Mouse (Mus musculus): ENCODE data around the gene Cnr2. TPM values are rescaled to one million over a fixed set of nuclear protein-coding genes. Genes with fewer than 3 reads are reported as not detected.

Gene Cnr2
- polyA plus RNA-seq, 1 experiment = not detected

DNA sequence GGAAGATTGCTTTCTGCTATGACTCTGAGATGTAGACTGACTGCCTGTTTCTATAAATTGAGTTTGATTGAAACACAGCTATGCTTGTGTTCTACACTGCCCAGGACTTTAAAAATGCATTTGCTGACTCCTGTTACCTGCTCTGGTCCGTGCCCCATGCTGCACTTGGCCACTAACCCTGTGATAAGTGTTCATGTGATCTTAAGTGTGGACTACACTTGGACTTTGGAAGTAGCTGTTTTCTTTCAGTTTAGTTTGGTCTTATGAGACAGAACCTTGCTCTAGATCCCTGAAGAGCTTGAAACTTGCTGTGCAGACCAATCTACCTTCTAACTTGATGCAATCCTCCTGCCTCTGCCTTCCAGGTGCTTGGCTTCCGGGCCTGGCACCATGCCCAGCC is 29.2 kb downstream of the Cnr2 start:
- Histone ChIP-seq H3K27me3 (ENCODE audit: control insufficient read depth, insufficient read depth, insufficient read length) (no peaks in the 10 kb centered on the region), H3K79me2 (ENCODE audit: control insufficient read depth, insufficient read depth) (no peaks in the 10 kb centered on the region), H3ac (ENCODE audit: control insufficient read depth, insufficient read length) (no peak overlapping the region), H3K4me2 (ENCODE audit: low read depth) (no peak overlapping the region), H3K36me3 (ENCODE audit: control insufficient read depth, insufficient read depth) (no peaks in the 10 kb centered on the region), H3K4me3 (no peak overlapping the region)
- TF ChIP-seq MAX (IDR thresholded peaks at IDR 0.05; ENCODE audit: low read depth) (no peak), REST (IDR thresholded peaks at IDR 0.05; ENCODE audit: insufficient read depth, insufficient read length) (no peak), POLR2A (IDR thresholded peaks at IDR 0.05; ENCODE audit: insufficient read length, low read depth) (no peak), SRF (IDR thresholded peaks at IDR 0.05; ENCODE audit: control insufficient read depth, insufficient read length, low read depth) (no peak), E2F4 (IDR thresholded peaks at IDR 0.05; ENCODE audit: insufficient read depth) (no peak), MYOD1 (IDR thresholded peaks at IDR 0.05; ENCODE audit: control insufficient read depth in 1 of 3, insufficient read length in 2 of 3, low read depth in 2 of 3) (no peak), CEBPB (IDR thresholded peaks at IDR 0.05; ENCODE audit: insufficient read depth, poor library complexity, severe bottlenecking) (no peak), USF1 (IDR thresholded peaks at IDR 0.05; ENCODE audit: low read depth) (no peak), MYOG (IDR thresholded peaks at IDR 0.05; ENCODE audit: control insufficient read depth in 1 of 3, insufficient read depth in 1 of 3, insufficient read length in 2 of 3, low read depth in 2 of 3) (no peak), TCF12 (IDR thresholded peaks at IDR 0.05; ENCODE audit: insufficient read depth, poor library complexity, severe bottlenecking) (no peak), TCF3 (IDR thresholded peaks at IDR 0.05; ENCODE audit: insufficient read length, low read depth) (no peak), POLR2AphosphoS2 (IDR thresholded peaks at IDR 0.05; ENCODE audit: insufficient read length, low read depth) (no peak)

DNA sequence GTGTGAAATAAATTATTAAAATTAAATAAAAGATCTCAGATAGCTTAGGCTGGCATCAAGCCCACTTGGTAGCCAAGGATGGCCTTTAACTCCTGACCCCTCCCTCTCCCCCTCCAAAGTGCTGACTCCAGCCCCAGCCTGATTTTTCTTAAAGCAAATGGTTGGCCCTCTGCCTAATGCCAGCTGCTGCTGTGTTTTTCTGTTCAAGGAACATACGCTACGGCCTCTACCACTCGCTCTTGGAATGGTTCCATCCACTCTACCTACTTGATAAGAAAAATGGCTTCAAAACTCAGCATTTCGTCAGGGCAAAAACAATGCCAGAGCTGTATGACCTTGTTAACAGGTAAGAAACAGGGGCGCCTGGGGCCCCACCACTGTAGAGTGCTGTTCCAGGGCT is 30.1 kb downstream of the Cnr2 start:
- no peaks in the 10 kb centered on the region for H3K36me3 ChIP-seq (ENCODE audit: control insufficient read depth, insufficient read depth)
- no peak overlapping the region for H3ac ChIP-seq (ENCODE audit: control insufficient read depth, insufficient read length)
- TF ChIP-seq POLR2AphosphoS2 (IDR thresholded peaks at IDR 0.05; ENCODE audit: insufficient read length, low read depth) (no peak), SRF (IDR thresholded peaks at IDR 0.05; ENCODE audit: control insufficient read depth, insufficient read length, low read depth) (no peak)
- no peak overlapping the region for H3K4me3 ChIP-seq
- H3K79me2 ChIP-seq (ENCODE audit: control insufficient read depth, insufficient read depth) = no peaks in the 10 kb centered on the region
- H3K4me2 ChIP-seq (ENCODE audit: low read depth) = no peak overlapping the region
- H3K27me3 ChIP-seq (ENCODE audit: control insufficient read depth, insufficient read depth, insufficient read length) = no peaks in the 10 kb centered on the region

DNA sequence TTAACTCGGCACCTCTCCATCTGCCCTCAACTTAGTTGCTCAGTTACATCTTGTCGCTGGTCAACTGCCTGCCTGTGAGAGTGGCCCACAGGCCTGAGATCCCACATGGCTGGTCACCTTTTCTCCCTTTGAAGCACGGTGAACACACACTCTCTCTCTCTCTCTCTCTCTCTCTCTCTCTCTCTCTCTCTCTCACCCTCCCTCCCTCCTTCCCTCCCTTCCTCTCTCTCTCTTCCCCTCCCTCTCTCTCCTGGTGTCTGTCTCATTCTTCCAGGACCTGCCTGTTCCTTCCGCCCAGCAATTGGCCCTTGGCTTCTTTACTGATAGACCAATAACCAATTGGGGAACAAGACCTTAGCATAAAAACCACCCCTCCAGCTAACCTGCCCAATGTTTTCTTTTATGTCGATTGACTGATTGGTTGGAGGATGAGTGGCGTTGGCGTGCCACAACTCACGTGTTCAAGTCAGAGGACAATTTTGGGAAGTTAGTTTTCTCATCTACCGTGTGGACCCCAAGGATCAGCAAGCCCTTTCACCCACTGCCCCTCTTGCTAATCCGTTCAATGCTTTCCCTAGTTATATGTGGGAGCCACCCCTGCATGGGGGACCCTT is 31.1 kb downstream of the Cnr2 start:
- Histone ChIP-seq H3K4me3 (no peak overlapping the region), H3K27me3 (ENCODE audit: control insufficient read depth, insufficient read depth, insufficient read length) (no peaks in the 10 kb centered on the region), H3K4me2 (ENCODE audit: low read depth) (no peak overlapping the region), H3K36me3 (ENCODE audit: control insufficient read depth, insufficient read depth) (peaks cover 2% of the 10 kb centered on the region), H3K79me2 (ENCODE audit: control insufficient read depth, insufficient read depth) (no peaks in the 10 kb centered on the region), H3ac (ENCODE audit: control insufficient read depth, insufficient read length) (no peak overlapping the region)
- TF ChIP-seq CEBPB (IDR thresholded peaks at IDR 0.05; ENCODE audit: insufficient read depth, poor library complexity, severe bottlenecking) = no peak
- no peak for TF ChIP-seq MYOD1 (IDR thresholded peaks at IDR 0.05; ENCODE audit: control insufficient read depth in 1 of 3, insufficient read length in 2 of 3, low read depth in 2 of 3)
- no peak for TF ChIP-seq POLR2A (IDR thresholded peaks at IDR 0.05; ENCODE audit: insufficient read length, low read depth)
- no peak for TF ChIP-seq TCF3 (IDR thresholded peaks at IDR 0.05; ENCODE audit: insufficient read length, low read depth)
- no peak for TF ChIP-seq USF1 (IDR thresholded peaks at IDR 0.05; ENCODE audit: low read depth)
- no peak for TF ChIP-seq POLR2AphosphoS2 (IDR thresholded peaks at IDR 0.05; ENCODE audit: insufficient read length, low read depth)
- no peak for TF ChIP-seq TCF12 (IDR thresholded peaks at IDR 0.05; ENCODE audit: insufficient read depth, poor library complexity, severe bottlenecking)

GRCm38 (mm10) chr4:135926861-135927260 is 31.7 kb downstream of the Cnr2 start:
- H3ac ChIP-seq (ENCODE audit: control insufficient read depth, insufficient read length) = no peak overlapping the region
- H3K4me2 ChIP-seq (ENCODE audit: low read depth) = no peak overlapping the region
- H3K79me2 ChIP-seq (ENCODE audit: control insufficient read depth, insufficient read depth) = no peaks in the 10 kb centered on the region
- H3K4me3 ChIP-seq = no peak overlapping the region
- H3K36me3 ChIP-seq (ENCODE audit: control insufficient read depth, insufficient read depth) = peaks cover 3% of the 10 kb centered on the region
- no peak for TF ChIP-seq POLR2A (IDR thresholded peaks at IDR 0.05; ENCODE audit: insufficient read length, low read depth)
- no peak for TF ChIP-seq USF1 (IDR thresholded peaks at IDR 0.05; ENCODE audit: low read depth)
- no peak for TF ChIP-seq REST (IDR thresholded peaks at IDR 0.05; ENCODE audit: insufficient read depth, insufficient read length)
- TF ChIP-seq TCF12 (IDR thresholded peaks at IDR 0.05; ENCODE audit: insufficient read depth, poor library complexity, severe bottlenecking) = no peak
- no peak for TF ChIP-seq MYOD1 (IDR thresholded peaks at IDR 0.05; ENCODE audit: control insufficient read depth in 1 of 3, insufficient read length in 2 of 3, low read depth in 2 of 3)
- TF ChIP-seq E2F4 (IDR thresholded peaks at IDR 0.05; ENCODE audit: insufficient read depth) = no peak
- no peak for TF ChIP-seq TCF3 (IDR thresholded peaks at IDR 0.05; ENCODE audit: insufficient read length, low read depth)
- no peak for TF ChIP-seq MYOG (IDR thresholded peaks at IDR 0.05; ENCODE audit: control insufficient read depth in 1 of 3, insufficient read depth in 1 of 3, insufficient read length in 2 of 3, low read depth in 2 of 3)
- no peak for TF ChIP-seq SRF (IDR thresholded peaks at IDR 0.05; ENCODE audit: control insufficient read depth, insufficient read length, low read depth)
- no peak for TF ChIP-seq MAX (IDR thresholded peaks at IDR 0.05; ENCODE audit: low read depth)
- TF ChIP-seq CEBPB (IDR thresholded peaks at IDR 0.05; ENCODE audit: insufficient read depth, poor library complexity, severe bottlenecking) = no peak
- no peaks in the 10 kb centered on the region for H3K27me3 ChIP-seq (ENCODE audit: control insufficient read depth, insufficient read depth, insufficient read length)

GRCm38 (mm10) chr4:135928376-135928775 is 33.2 kb downstream of the Cnr2 start:
- Histone ChIP-seq H3K36me3 (ENCODE audit: control insufficient read depth, insufficient read depth) (peaks cover 6% of the 10 kb centered on the region), H3K27me3 (ENCODE audit: control insufficient read depth, insufficient read depth, insufficient read length) (no peaks in the 10 kb centered on the region), H3K4me3 (no peak overlapping the region), H3K79me2 (ENCODE audit: control insufficient read depth, insufficient read depth) (no peaks in the 10 kb centered on the region), H3K4me2 (ENCODE audit: low read depth) (no peak overlapping the region), H3ac (ENCODE audit: control insufficient read depth, insufficient read length) (no peak overlapping the region)
- TF ChIP-seq SRF (IDR thresholded peaks at IDR 0.05; ENCODE audit: control insufficient read depth, insufficient read length, low read depth) = no peak
- no peak for TF ChIP-seq POLR2AphosphoS2 (IDR thresholded peaks at IDR 0.05; ENCODE audit: insufficient read length, low read depth)
- TF ChIP-seq TCF12 (IDR thresholded peaks at IDR 0.05; ENCODE audit: insufficient read depth, poor library complexity, severe bottlenecking) = no peak
- no peak for TF ChIP-seq REST (IDR thresholded peaks at IDR 0.05; ENCODE audit: insufficient read depth, insufficient read length)
- TF ChIP-seq TCF3 (IDR thresholded peaks at IDR 0.05; ENCODE audit: insufficient read length, low read depth) = no peak
- TF ChIP-seq MYOD1 (IDR thresholded peaks at IDR 0.05; ENCODE audit: control insufficient read depth in 1 of 3, insufficient read length in 2 of 3, low read depth in 2 of 3) = no peak
- no peak for TF ChIP-seq CEBPB (IDR thresholded peaks at IDR 0.05; ENCODE audit: insufficient read depth, poor library complexity, severe bottlenecking)
- no peak for TF ChIP-seq MAX (IDR thresholded peaks at IDR 0.05; ENCODE audit: low read depth)
- TF ChIP-seq E2F4 (IDR thresholded peaks at IDR 0.05; ENCODE audit: insufficient read depth) = no peak
- TF ChIP-seq USF1 (IDR thresholded peaks at IDR 0.05; ENCODE audit: low read depth) = no peak

All from myocyte (in vitro differentiated cells).